Mouse (Mus musculus): ENCODE results near the gene Iqcf3. TPM values are rescaled to one million over a fixed set of nuclear protein-coding genes. Genes with fewer than 3 reads are reported as not detected.

Iqcf3 gene
- polyA plus RNA-seq, 1 experiment from 2014 or later: not detected

GRCm38 (mm10) chr9:106531833-106532232 lies 29.6 kb downstream of the Iqcf3 start:
- WGBS (ENCODE audit: insufficient replicate concordance): 32% methylated on average over 3 of the region's 3 CpGs
- no peak overlapping the region for H3K9ac ChIP-seq (ENCODE audit: low read depth, low read length)
- ATAC-seq (replicated peaks; ENCODE audit: insufficient number of reproducible peaks, low FRiP score, low TSS enrichment): no peak
- no peaks in the 10 kb centered on the region for H3K4me1 ChIP-seq (ENCODE audit: control insufficient read depth, insufficient read depth, low read length)
- no peaks in the 10 kb centered on the region for H3K27me3 ChIP-seq (ENCODE audit: control insufficient read depth, insufficient read depth, low read length)
- H3K4me2 ChIP-seq: no peak overlapping the region
- no peaks in the 10 kb centered on the region for H3K36me3 ChIP-seq (ENCODE audit: control insufficient read depth, insufficient read depth, low read length)
- no peak overlapping the region for H3K27ac ChIP-seq (ENCODE audit: low read depth, low read length)
- H3K9me3 ChIP-seq (replicated peaks; ENCODE audit: control insufficient read depth, low read length): no peaks in the 10 kb centered on the region
- H3K4me3 ChIP-seq (ENCODE audit: low read depth, low read length): no peak overlapping the region

DNA sequence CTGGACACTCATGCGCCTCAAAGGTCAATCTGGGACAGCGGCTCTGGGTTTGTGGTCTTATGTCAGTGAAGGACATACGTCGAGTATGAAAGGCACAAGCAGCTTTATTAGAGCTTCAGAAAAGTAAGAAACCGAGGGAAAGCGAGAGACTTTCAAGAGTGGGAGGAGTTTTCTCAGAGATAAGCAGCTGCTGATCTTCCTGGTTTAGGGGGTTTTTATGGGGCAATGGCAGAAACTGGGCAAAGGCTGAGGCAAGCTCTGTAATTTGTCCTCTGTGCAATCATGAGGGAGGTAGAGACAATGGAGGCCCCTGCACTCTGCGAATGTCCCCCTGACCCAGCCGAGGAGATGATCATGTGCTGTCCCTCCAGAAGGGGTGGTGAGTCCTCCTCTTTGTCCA lies 41.5 kb downstream of the Iqcf3 start:
- Histone ChIP-seq H3K27me3 (ENCODE audit: control insufficient read depth, insufficient read depth, low read length) (peaks cover 4% of the 10 kb centered on the region), H3K9me3 (replicated peaks; ENCODE audit: control insufficient read depth, low read length) (no peaks in the 10 kb centered on the region), H3K4me3 (ENCODE audit: low read depth, low read length) (no peak overlapping the region), H3K4me1 (ENCODE audit: control insufficient read depth, insufficient read depth, low read length) (no peaks in the 10 kb centered on the region), H3K27ac (ENCODE audit: low read depth, low read length) (no peak overlapping the region), H3K4me2 (no peak overlapping the region), H3K9ac (ENCODE audit: low read depth, low read length) (no peak overlapping the region), H3K36me3 (ENCODE audit: control insufficient read depth, insufficient read depth, low read length) (no peaks in the 10 kb centered on the region)
- 70% methylated on average over 8 of the region's 8 CpGs for WGBS (ENCODE audit: insufficient replicate concordance)
- no peak for ATAC-seq (replicated peaks; ENCODE audit: insufficient number of reproducible peaks, low FRiP score, low TSS enrichment)

DNA sequence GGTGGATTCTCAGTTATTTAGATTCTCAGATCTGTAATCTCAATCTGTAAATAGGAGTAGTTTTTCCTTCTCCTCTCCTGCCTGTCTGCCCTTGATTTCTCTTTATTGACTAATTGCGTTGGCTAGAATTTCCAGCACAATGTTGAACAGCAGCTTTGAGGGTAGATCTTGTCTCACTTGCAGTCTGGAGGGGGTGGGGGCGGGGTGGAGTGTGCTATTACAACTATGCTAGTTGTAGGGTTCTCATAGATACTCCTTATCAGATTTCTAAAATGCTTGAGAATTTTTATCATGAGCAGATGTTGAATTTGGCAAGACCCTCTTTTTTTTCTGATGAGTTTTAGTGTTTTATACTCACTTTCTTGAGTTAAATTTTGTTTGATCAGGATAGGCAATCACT lies 42.0 kb downstream of the Iqcf3 start:
- Histone ChIP-seq H3K4me1 (ENCODE audit: control insufficient read depth, insufficient read depth, low read length) (no peaks in the 10 kb centered on the region), H3K4me2 (no peak overlapping the region), H3K9me3 (replicated peaks; ENCODE audit: control insufficient read depth, low read length) (no peaks in the 10 kb centered on the region), H3K36me3 (ENCODE audit: control insufficient read depth, insufficient read depth, low read length) (no peaks in the 10 kb centered on the region), H3K27me3 (ENCODE audit: control insufficient read depth, insufficient read depth, low read length) (peaks cover 4% of the 10 kb centered on the region), H3K4me3 (ENCODE audit: low read depth, low read length) (no peak overlapping the region), H3K27ac (ENCODE audit: low read depth, low read length) (no peak overlapping the region), H3K9ac (ENCODE audit: low read depth, low read length) (no peak overlapping the region)
- 65% methylated on average over 2 of the region's 2 CpGs for WGBS (ENCODE audit: insufficient replicate concordance)
- no peak for ATAC-seq (replicated peaks; ENCODE audit: insufficient number of reproducible peaks, low FRiP score, low TSS enrichment)

DNA sequence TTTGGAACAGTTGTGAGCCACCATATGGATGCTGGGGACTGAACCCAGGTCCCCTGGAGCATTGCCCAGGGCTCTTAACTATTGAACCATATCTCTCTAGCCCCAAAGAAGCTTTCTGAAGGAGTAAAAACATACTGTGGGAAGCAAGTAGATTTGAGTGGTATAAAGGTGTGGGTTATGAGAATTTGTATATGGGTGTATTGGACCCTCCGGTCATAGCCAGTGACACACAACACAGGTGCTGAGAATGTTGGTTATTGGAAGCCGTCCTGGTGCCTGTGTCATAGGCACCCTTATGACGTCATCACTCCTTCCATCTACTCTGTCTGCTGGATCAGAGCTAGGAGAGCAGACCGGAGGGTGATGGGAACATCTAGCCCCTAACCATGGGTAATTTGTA lies 47.2 kb downstream of the Iqcf3 start, which contains the start of gene Iqcf5:
TSS of gene Iqcf5 (plus strand) at position 301 of the 400 bp plus-strand sequence.
- Histone ChIP-seq H3K4me3 (ENCODE audit: low read depth, low read length) (no peak within 1 kb of the TSS), H3K36me3 (ENCODE audit: control insufficient read depth, insufficient read depth, low read length) (no peaks in the 10 kb centered on the region), H3K9ac (ENCODE audit: low read depth, low read length) (no peak within 1 kb of the TSS), H3K4me1 (ENCODE audit: control insufficient read depth, insufficient read depth, low read length) (peaks cover 8% of the 10 kb centered on the region), H3K4me2 (no peak within 1 kb of the TSS), H3K27me3 (ENCODE audit: control insufficient read depth, insufficient read depth, low read length) (peaks cover 3% of the 10 kb centered on the region; the same call in 1 of the 2 replicates), H3K27ac (ENCODE audit: low read depth, low read length) (no peak within 1 kb of the TSS), H3K9me3 (replicated peaks; ENCODE audit: control insufficient read depth, low read length) (no peaks in the 10 kb centered on the region)
- ATAC-seq (replicated peaks; ENCODE audit: insufficient number of reproducible peaks, low FRiP score, low TSS enrichment): no peak
- WGBS (ENCODE audit: insufficient replicate concordance): 82% methylated on average over 4 of the region's 4 CpGs

- no peaks in the 10 kb centered on the region for H3K36me3 ChIP-seq (ENCODE audit: control insufficient read depth, insufficient read depth, low read length)
- no peak overlapping the region for H3K9ac ChIP-seq (ENCODE audit: low read depth, low read length)
- peaks cover 8% of the 10 kb centered on the region for H3K4me1 ChIP-seq (ENCODE audit: control insufficient read depth, insufficient read depth, low read length)
- H3K4me3 ChIP-seq (ENCODE audit: low read depth, low read length): no peak overlapping the region
- 68% methylated on average over 6 of the region's 6 CpGs for WGBS (ENCODE audit: insufficient replicate concordance)
- peaks cover 3% of the 10 kb centered on the region; the same call in 1 of the 2 replicates for H3K27me3 ChIP-seq (ENCODE audit: control insufficient read depth, insufficient read depth, low read length)
- no peaks in the 10 kb centered on the region for H3K9me3 ChIP-seq (replicated peaks; ENCODE audit: control insufficient read depth, low read length)
- no peak for ATAC-seq (replicated peaks; ENCODE audit: insufficient number of reproducible peaks, low FRiP score, low TSS enrichment)
- no peak overlapping the region for H3K27ac ChIP-seq (ENCODE audit: low read depth, low read length)
- H3K4me2 ChIP-seq: no peak overlapping the region
Measured at GRCm38 (mm10) chr9:106513566-106513965, 47.9 kb downstream of the Iqcf3 start.

DNA sequence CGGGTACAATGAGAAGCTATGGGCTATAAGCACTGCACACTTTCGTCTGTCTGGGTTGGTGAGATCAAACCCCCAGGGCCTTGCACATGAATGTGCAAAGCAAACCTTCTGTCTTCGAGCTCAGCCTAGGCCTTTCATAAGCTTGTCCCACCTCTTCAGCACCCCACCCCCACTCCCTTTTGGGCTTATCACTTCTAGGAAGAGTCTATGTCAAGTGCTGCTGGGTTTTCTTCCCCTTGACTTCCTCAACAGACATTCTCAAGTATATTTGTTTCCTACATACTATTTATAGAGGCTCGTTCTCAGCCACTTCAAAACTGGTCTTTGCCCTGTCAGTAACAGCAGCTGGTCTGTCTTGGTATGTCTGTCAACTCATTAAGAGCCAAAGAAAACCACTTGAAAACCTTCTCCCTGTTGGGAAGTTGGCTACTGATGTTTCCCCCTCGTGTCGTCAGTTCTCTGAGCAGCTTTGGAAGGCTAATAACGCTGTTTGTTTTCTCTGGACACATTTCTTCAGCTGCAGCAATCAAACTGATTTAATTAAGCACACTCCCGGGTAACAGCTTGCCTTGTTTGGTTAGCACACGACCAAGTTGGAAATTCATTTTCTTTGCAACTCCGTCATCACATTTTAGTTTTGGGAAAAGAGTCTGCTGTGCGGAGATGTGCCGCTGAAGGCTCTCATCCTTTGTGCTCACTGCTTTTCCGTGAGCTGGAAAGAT lies 48.5 kb downstream of the Iqcf3 start:
- no peaks in the 10 kb centered on the region for H3K9me3 ChIP-seq (replicated peaks; ENCODE audit: control insufficient read depth, low read length)
- peaks cover 3% of the 10 kb centered on the region; the same call in 1 of the 2 replicates for H3K27me3 ChIP-seq (ENCODE audit: control insufficient read depth, insufficient read depth, low read length)
- H3K4me2 ChIP-seq: no peak overlapping the region
- no peak overlapping the region for H3K27ac ChIP-seq (ENCODE audit: low read depth, low read length)
- peaks cover 8% of the 10 kb centered on the region for H3K4me1 ChIP-seq (ENCODE audit: control insufficient read depth, insufficient read depth, low read length)
- H3K9ac ChIP-seq (ENCODE audit: low read depth, low read length): no peak overlapping the region
- no peak overlapping the region for H3K4me3 ChIP-seq (ENCODE audit: low read depth, low read length)
- ATAC-seq (replicated peaks; ENCODE audit: insufficient number of reproducible peaks, low FRiP score, low TSS enrichment): no peak
- no peaks in the 10 kb centered on the region for H3K36me3 ChIP-seq (ENCODE audit: control insufficient read depth, insufficient read depth, low read length)
- WGBS (ENCODE audit: insufficient replicate concordance): 41% methylated on average over 13 of the region's 13 CpGs

- Histone ChIP-seq H3K4me3 (ENCODE audit: low read depth, low read length) (no peak overlapping the region), H3K9me3 (replicated peaks; ENCODE audit: control insufficient read depth, low read length) (no peaks in the 10 kb centered on the region)
- 86% methylated on average over 10 of the region's 10 CpGs for WGBS (ENCODE audit: insufficient replicate concordance)
Measured at GRCm38 (mm10) chr9:106509356-106509755, 52.1 kb downstream of the Iqcf3 start.

DNA sequence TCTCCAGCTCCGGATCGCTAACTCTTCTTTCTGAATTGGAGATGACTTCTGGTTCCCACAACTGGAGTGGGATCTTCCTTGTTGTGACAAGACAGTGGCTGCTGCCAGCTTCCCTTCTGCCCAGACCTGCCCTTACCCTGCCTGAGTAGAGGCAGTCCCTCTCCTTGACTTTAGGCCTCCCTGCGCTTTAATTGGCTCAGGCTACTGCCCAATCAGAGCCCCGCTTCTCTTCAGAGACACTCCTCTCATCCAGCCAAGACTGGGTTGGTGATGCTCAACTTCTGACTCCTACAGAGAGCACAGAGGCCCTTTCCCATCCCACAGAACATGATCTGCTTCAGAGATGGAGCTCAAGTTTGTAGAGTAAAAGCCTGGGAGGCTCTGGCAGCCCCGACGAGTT lies 57.2 kb downstream of the Iqcf3 start:
- H3K27ac ChIP-seq (ENCODE audit: low read depth, low read length): no peak overlapping the region
- WGBS (ENCODE audit: insufficient replicate concordance): 68% methylated on average over 6 of the region's 6 CpGs

More at GRCm38 (mm10) chr9:106509356-106509755, 52.1 kb downstream of the Iqcf3 start:
- Histone ChIP-seq H3K9ac (ENCODE audit: low read depth, low read length) (no peak overlapping the region), H3K4me2 (no peak overlapping the region), H3K27ac (ENCODE audit: low read depth, low read length) (no peak overlapping the region), H3K4me1 (ENCODE audit: control insufficient read depth, insufficient read depth, low read length) (peaks cover 8% of the 10 kb centered on the region), H3K36me3 (ENCODE audit: control insufficient read depth, insufficient read depth, low read length) (no peaks in the 10 kb centered on the region), H3K27me3 (ENCODE audit: control insufficient read depth, insufficient read depth, low read length) (peaks cover 5% of the 10 kb centered on the region; the same call in 1 of the 2 replicates)
- no peak for ATAC-seq (replicated peaks; ENCODE audit: insufficient number of reproducible peaks, low FRiP score, low TSS enrichment)

GRCm38 (mm10) chr9:106501846-106502245 lies 59.6 kb downstream of the Iqcf3 start:
- no peaks in the 10 kb centered on the region for H3K9me3 ChIP-seq (replicated peaks; ENCODE audit: control insufficient read depth, low read length)
- peaks cover 5% of the 10 kb centered on the region for H3K27me3 ChIP-seq (ENCODE audit: control insufficient read depth, insufficient read depth, low read length)
- no peaks in the 10 kb centered on the region for H3K4me1 ChIP-seq (ENCODE audit: control insufficient read depth, insufficient read depth, low read length)
- ATAC-seq (replicated peaks; ENCODE audit: insufficient number of reproducible peaks, low FRiP score, low TSS enrichment): no peak
- no peaks in the 10 kb centered on the region for H3K36me3 ChIP-seq (ENCODE audit: control insufficient read depth, insufficient read depth, low read length)
- no peak overlapping the region for H3K9ac ChIP-seq (ENCODE audit: low read depth, low read length)
- H3K4me3 ChIP-seq (ENCODE audit: low read depth, low read length): no peak overlapping the region
- whole genome bisulfite sequencing (ENCODE audit: insufficient replicate concordance): 84% methylated on average over 22 of the region's 22 CpGs
- no peak overlapping the region for H3K4me2 ChIP-seq
- no peak overlapping the region for H3K27ac ChIP-seq (ENCODE audit: low read depth, low read length)

More for the DNA sequence above, 57.2 kb downstream of the Iqcf3 start:
- no peaks in the 10 kb centered on the region for H3K9me3 ChIP-seq (replicated peaks; ENCODE audit: control insufficient read depth, low read length)
- no peak for ATAC-seq (replicated peaks; ENCODE audit: insufficient number of reproducible peaks, low FRiP score, low TSS enrichment)
- no peaks in the 10 kb centered on the region for H3K4me1 ChIP-seq (ENCODE audit: control insufficient read depth, insufficient read depth, low read length)
- H3K36me3 ChIP-seq (ENCODE audit: control insufficient read depth, insufficient read depth, low read length): no peaks in the 10 kb centered on the region
- no peak overlapping the region for H3K4me2 ChIP-seq
- H3K4me3 ChIP-seq (ENCODE audit: low read depth, low read length): no peak overlapping the region
- peaks cover 5% of the 10 kb centered on the region for H3K27me3 ChIP-seq (ENCODE audit: control insufficient read depth, insufficient read depth, low read length)
- no peak overlapping the region for H3K9ac ChIP-seq (ENCODE audit: low read depth, low read length)
